Mouse (Mus musculus): ENCODE measurements around the gene Gm7954.
"Not testable (repeated sequence)": the region's sequence is repeated elsewhere in the genome, so short reads cannot be mapped to it uniquely, and the experiment has no call there.

Gm7954 gene

GRCm38 (mm10) chr14:41453418-41453817, at the start of gene Gm7954:
Gm7954 (minus strand) TSS chr14:41453518.
- in situ Hi-C loops (cut with MboI, MseI), result loop anchor here (5.0 kb wide), 1 partner anchor 709 kb away; the partner anchor contains the start of gene Gm17027

- in situ Hi-C loops (cut with MboI, MseI), result loop anchor here (10.0 kb wide), 1 partner anchor 485 kb away; no protein-coding TSS in a partner anchor
These were observed 36.1 kb upstream of the Gm7954 start, which contains the start of gene Gm3486 for GRCm38 (mm10) chr14:41489385-41489784. Gm3486 (minus strand) TSS chr14:41489485.

GRCm38 (mm10) chr14:41425393-41426075, 27.8 kb downstream of the Gm7954 start:
- in situ Hi-C loops (cut with MboI, MseI), result loop anchor here (10.0 kb wide), 1 partner anchor 709 kb away; no protein-coding TSS in a partner anchor

DNA sequence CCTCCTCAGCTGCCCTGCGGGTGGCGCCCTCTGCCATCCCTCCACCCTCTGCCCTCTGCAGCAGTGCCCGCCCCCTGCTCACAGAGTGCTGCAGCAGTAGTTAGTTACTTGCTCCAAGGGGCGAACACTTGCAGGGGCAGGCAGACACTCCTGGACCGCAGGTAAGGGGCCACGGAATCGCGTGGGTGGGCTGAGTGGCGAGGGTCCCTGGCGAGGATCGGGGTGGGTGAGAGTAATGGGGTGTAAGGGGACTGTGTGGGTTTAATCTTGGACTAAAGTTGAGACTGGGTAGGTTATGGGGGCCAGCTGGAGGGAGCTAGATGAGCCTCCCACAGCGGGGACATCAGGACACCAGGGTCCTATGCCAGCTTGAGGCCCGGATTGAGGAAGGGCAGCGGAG, 28.6 kb downstream of the Gm7954 start:
- in situ Hi-C loops (cut with MboI, MseI), result loop anchor here (10.0 kb wide), 1 partner anchor 710 kb away; no protein-coding TSS in a partner anchor

- in situ Hi-C loops (cut with MboI, MseI), result not testable (repeated sequence)
These were observed 45.1 kb downstream of the Gm7954 start, which contains the start of gene Gm6482 for GRCm38 (mm10) chr14:41408181-41408580. Gm6482 (minus strand) TSS chr14:41408281.

Data from T-helper 2 cell (primary cell).